Mouse (Mus musculus) CH12.LX (cell line): ENCODE data around the gene Tnfrsf4. TPM values are rescaled to one million over a fixed set of nuclear protein-coding genes. Genes with fewer than 3 reads are reported as not detected.

Source experiments
- DNase-seq: peaks from one replicate; pipeline ENCODE4 v3.0.0-alpha.2; 2013; ENCODE audit errors: extremely low read depth
- H3K27ac ChIP-seq: 2 replicates; pipeline ENCODE4 v1.5.1; 2012; ENCODE audit warnings: low read depth, mild to moderate bottlenecking, control low read depth, moderate library complexity; ENCODE audit not compliant: insufficient read depth
- H3K27me3 ChIP-seq: replicated peaks from 2 replicates; pipeline ENCODE3; 2012; ENCODE audit warnings: inconsistent platforms
- H3K36me3 ChIP-seq, 2 experiments: replicated peaks in 1 of 2; 2 replicates each; pipeline versions ENCODE3 to v1.6.1; 2012; ENCODE audit warnings: inconsistent platforms in 1 of 2, low read length in 1 of 2, mild to moderate bottlenecking in 1 of 2, mixed read lengths in 1 of 2, moderate library complexity in 1 of 2; ENCODE audit not compliant: control insufficient read depth in 1 of 2, insufficient read depth in 1 of 2
- H3K4me1 ChIP-seq, 2 experiments: 2 replicates each; pipeline ENCODE4 v1.6.1; 2012; ENCODE audit warnings: inconsistent platforms in 1 of 2, moderate library complexity in 1 of 2; ENCODE audit not compliant: insufficient read depth in 2 of 2, control insufficient read depth in 1 of 2
- H3K4me2 ChIP-seq: 2 replicates; pipeline ENCODE4 v1.6.1; 2012; ENCODE audit warnings: low read depth, mild to moderate bottlenecking, control low read depth; ENCODE audit not compliant: poor library complexity, insufficient read depth, severe bottlenecking
- H3K4me3 ChIP-seq, 3 experiments: fragments of 150-350 bp in 1 of 3; sonication (generic) in 1 of 3; replicated peaks in 1 of 3; 2 replicates each; pipeline versions ENCODE3 to v1.5.1; 2011 to 2012; ENCODE audit warnings: low read depth in 2 of 3, low read length in 2 of 3, mild to moderate bottlenecking in 2 of 3, moderate library complexity in 2 of 3, control low read depth in 1 of 3, improper control_type of control experiment in 1 of 3, inconsistent platforms in 1 of 3, mixed read lengths in 1 of 3; ENCODE audit not compliant: poor library complexity in 1 of 3
- H3K79me2 ChIP-seq: replicated peaks from 2 replicates; pipeline ENCODE4 v1.6.1; 2012; ENCODE audit warnings: mild to moderate bottlenecking, moderate library complexity; ENCODE audit not compliant: control insufficient read depth, poor library complexity, insufficient read depth, severe bottlenecking; ENCODE audit errors: extremely low read depth
- H3K9ac ChIP-seq: 2 replicates; pipeline ENCODE4 v1.6.1; 2012; ENCODE audit warnings: low read depth, mild to moderate bottlenecking, control low read depth, moderate library complexity; ENCODE audit not compliant: insufficient read depth
- H3K9me3 ChIP-seq: replicated peaks from 2 replicates; pipeline ENCODE3; 2012; ENCODE audit warnings: low read length, inconsistent platforms, mixed read lengths
- CHD1 ChIP-seq: IDR thresholded peaks from 2 replicates; pipeline ENCODE4 v1.6.1; 2012; ENCODE audit warnings: low read depth, low read length, improper control_type of control experiment, inconsistent platforms
- CTCF ChIP-seq, 2 experiments: IDR thresholded peaks in 1 of 2; conservative IDR thresholded peaks in 1 of 2; 2 replicates each; pipeline ENCODE4 v1.5.1; 2011 to 2012; ENCODE audit warnings: low read depth in 2 of 2, low read length in 2 of 2, improper control_type of control experiment in 1 of 2, inconsistent platforms in 1 of 2, mild to moderate bottlenecking in 1 of 2, moderate library complexity in 1 of 2
- E2F4 ChIP-seq: IDR thresholded peaks from 2 replicates; pipeline ENCODE4 v1.6.1; 2011; ENCODE audit warnings: low read depth, low read length, improper control_type of control experiment; ENCODE audit not compliant: insufficient replicate concordance
- ELF1 ChIP-seq: IDR thresholded peaks from 2 replicates; pipeline ENCODE4 v1.6.1; 2014; ENCODE audit warnings: low read depth, mild to moderate bottlenecking, inconsistent platforms, low read length, improper control_type of control experiment
- EP300 ChIP-seq: IDR thresholded peaks from 2 replicates; pipeline ENCODE4 v1.6.1; 2011; ENCODE audit warnings: low read length, improper control_type of control experiment
- GABPA ChIP-seq: IDR thresholded peaks from 2 replicates; pipeline ENCODE4 v1.6.1; 2012; ENCODE audit warnings: low read depth, low read length, improper control_type of control experiment, inconsistent platforms; ENCODE audit not compliant: insufficient replicate concordance
- IRF4 ChIP-seq: IDR thresholded peaks from 2 replicates; pipeline ENCODE4 v1.6.1; 2014; ENCODE audit warnings: low read depth, mild to moderate bottlenecking, inconsistent platforms, low read length, improper control_type of control experiment
- KAT2A ChIP-seq: IDR thresholded peaks from 2 replicates; pipeline ENCODE4 v1.6.1; 2012; ENCODE audit warnings: low read length, improper control_type of control experiment, inconsistent platforms; ENCODE audit not compliant: insufficient replicate concordance
- MAX ChIP-seq: IDR thresholded peaks from 2 replicates; pipeline ENCODE4 v1.6.1; 2011; ENCODE audit warnings: low read length, improper control_type of control experiment
- MEF2A ChIP-seq: IDR thresholded peaks from 2 replicates; pipeline ENCODE4 v1.6.1; 2014; ENCODE audit warnings: low read depth, mild to moderate bottlenecking, inconsistent platforms, low read length, improper control_type of control experiment, borderline replicate concordance
- MXI1 ChIP-seq: IDR thresholded peaks from 2 replicates; pipeline ENCODE4 v1.6.1; 2011; ENCODE audit warnings: mild to moderate bottlenecking, low read depth, low read length, improper control_type of control experiment
- NRF1 ChIP-seq: IDR thresholded peaks from 2 replicates; pipeline ENCODE4 v1.6.1; 2014; ENCODE audit warnings: low read depth, mild to moderate bottlenecking, inconsistent platforms, low read length, improper control_type of control experiment, moderate library complexity
- PAX5 ChIP-seq: IDR thresholded peaks from 2 replicates; pipeline ENCODE4 v1.6.1; 2012; ENCODE audit warnings: low read length, inconsistent platforms, mixed read lengths
- POLR2A ChIP-seq: IDR thresholded peaks from 2 replicates; pipeline ENCODE4 v1.6.1; 2011; ENCODE audit warnings: low read depth, mild to moderate bottlenecking, improper control_type of control experiment, low read length
- RCOR1 ChIP-seq: conservative IDR thresholded peaks from 2 replicates; pipeline ENCODE4 v1.6.1; 2012; ENCODE audit warnings: low read depth, mild to moderate bottlenecking, inconsistent platforms, low read length, improper control_type of control experiment
- SIN3A ChIP-seq: IDR thresholded peaks from 2 replicates; pipeline ENCODE4 v1.6.1; 2012; ENCODE audit warnings: low read length, improper control_type of control experiment, inconsistent platforms
- TCF12 ChIP-seq: IDR thresholded peaks from 2 replicates; pipeline ENCODE4 v1.6.1; 2014; ENCODE audit warnings: low read depth, mild to moderate bottlenecking, inconsistent platforms, low read length, improper control_type of control experiment
- ZNF384 ChIP-seq: IDR thresholded peaks from 2 replicates; pipeline ENCODE4 v1.6.1; 2012; ENCODE audit warnings: low read depth, low read length, improper control_type of control experiment, inconsistent platforms
- dilution Hi-C: fragments of 300-500 bp; cut with MboI; formaldehyde crosslinking; loops from 2 replicates; pipeline ENCODE4 v1.14.3; 2020; ENCODE audit warnings: low sequenced_read_pairs; ENCODE audit not compliant: extremely low pct_unique_long_range_greater_than_20kb, extremely low pct_ligation_motif_present
- in situ Hi-C: fragments of 300-500 bp; cut with MboI; formaldehyde crosslinking; loops from 3 replicates; pipeline ENCODE4 v1.14.3; 2019; ENCODE audit warnings: low sequenced_read_pairs, low pct_ligation_motif_present, low pct_unique_long_range_greater_than_20kb, mixed read lengths
- polyA plus RNA-seq: library from polyadenylated mRNA; unstranded; fragments of >175 nt; gene quantifications from 2 replicates; pipeline ENCODE4 v1.2.1, GENCODE M21; 2012; ENCODE audit warnings: low read depth; ENCODE audit not compliant: insufficient read length
- total RNA-seq, 2 experiments: library from RNA; depleted of rRNA; stranded (reverse); fragments of 300-350 nt in 1 of 2; fragments of >200 nt in 1 of 2; gene quantifications; 2 replicates each; pipeline ENCODE4 v1.2.3; 2012 to 2014

The Tnfrsf4 gene
- total and polyA plus RNA-seq, 3 experiments: 28.2 to 86.1 (median 81.1) TPM

DNA sequence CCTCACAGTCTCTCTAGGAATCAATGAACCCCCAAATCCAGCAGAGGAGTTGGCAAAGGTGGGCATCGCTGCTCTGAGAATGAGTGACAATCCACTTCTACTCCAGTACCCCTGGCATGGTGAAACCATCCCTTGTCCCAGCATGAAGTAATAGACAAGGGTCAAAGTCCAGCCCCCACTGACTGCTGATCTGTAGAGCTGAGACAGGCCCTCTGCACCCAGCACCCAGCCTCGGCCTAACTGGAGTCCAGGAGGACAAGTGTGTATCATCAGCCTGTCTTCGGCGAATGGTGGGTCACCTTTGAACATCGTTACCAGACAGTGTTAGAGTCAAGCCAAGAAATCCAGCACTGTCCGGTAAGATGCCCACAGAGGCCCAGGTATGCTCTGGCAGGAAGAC is 41.0 kb downstream of the Tnfrsf4 start:
- dilution Hi-C loops: no loop called here

DNA sequence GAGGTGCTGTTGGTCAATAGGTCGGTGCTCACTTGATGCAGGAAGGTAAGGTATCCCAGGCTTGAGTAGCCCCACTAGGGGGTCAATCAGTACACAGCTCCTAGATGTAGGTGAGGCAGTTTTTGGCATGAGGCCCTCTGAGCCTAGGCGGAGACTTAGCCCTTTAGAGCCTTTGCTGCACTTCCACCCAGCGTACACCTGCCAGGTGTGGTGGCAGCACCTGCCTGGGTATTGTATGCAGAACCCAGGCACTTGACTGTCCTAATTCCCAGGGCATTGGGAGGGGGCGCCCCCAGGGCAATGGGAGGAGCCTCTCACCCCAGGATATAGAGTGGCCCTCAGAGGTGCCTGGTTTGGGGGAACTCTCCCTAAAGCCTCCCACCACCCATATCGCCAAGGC is 41.5 kb downstream of the Tnfrsf4 start:
- Histone ChIP-seq H3K4me1 (peaks cover 9 to 20% of the 10 kb centered on the region in 2 experiments), H3K36me3 (no peaks in the 10 kb centered on the region), H3K9me3 (no peaks in the 10 kb centered on the region), H3K4me2 (no peak overlapping the region), H3K27ac (no peak overlapping the region), H3K9ac (no peak overlapping the region), H3K79me2 (no peaks in the 10 kb centered on the region), H3K4me3 (no peak overlapping the region), H3K27me3 (no peaks in the 10 kb centered on the region)
- in situ Hi-C loops: no loop called here
- DNase-seq: no peak
- dilution Hi-C loops: no loop called here
- no peak for TF ChIP-seq EP300
- TF ChIP-seq CTCF (conservative IDR thresholded peaks at IDR 0.05 in 1 of 2, IDR thresholded peaks at IDR 0.05 in 1 of 2; ENCODE audit: low read depth in 2 of 2, low read length in 2 of 2): no peak
- TF ChIP-seq ZNF384: no peak
- TF ChIP-seq CHD1: no peak
- TF ChIP-seq NRF1: no peak
- TF ChIP-seq SIN3A: no peak
- TF ChIP-seq TCF12: no peak
- no peak for TF ChIP-seq MAX
- no peak for TF ChIP-seq POLR2A
- TF ChIP-seq KAT2A: no peak

More for the DNA sequence above, 41.0 kb downstream of the Tnfrsf4 start:
- Histone ChIP-seq H3K4me2 (no peak overlapping the region), H3K79me2 (no peaks in the 10 kb centered on the region), H3K4me1 (peaks cover 5 to 15% of the 10 kb centered on the region in 2 experiments; a peak in 3 of 4 replicates), H3K9ac (no peak overlapping the region), H3K36me3 (no peaks in the 10 kb centered on the region), H3K27ac (no peak overlapping the region), H3K27me3 (no peaks in the 10 kb centered on the region), H3K4me3 (no peak overlapping the region), H3K9me3 (no peaks in the 10 kb centered on the region)
- no peak for DNase-seq
- TF ChIP-seq KAT2A: no peak
- no peak for TF ChIP-seq IRF4
- no peak for TF ChIP-seq GABPA
- no peak for TF ChIP-seq CTCF (conservative IDR thresholded peaks at IDR 0.05 in 1 of 2, IDR thresholded peaks at IDR 0.05 in 1 of 2; ENCODE audit: low read depth in 2 of 2, low read length in 2 of 2)
- no peak for TF ChIP-seq MEF2A
- no peak for TF ChIP-seq E2F4
- no peak for TF ChIP-seq MXI1
- no peak for TF ChIP-seq ELF1
- TF ChIP-seq PAX5: no peak
- TF ChIP-seq RCOR1: no peak
- in situ Hi-C loops: no loop called here
